Mouse (Mus musculus) bone marrow macrophage, adult 2 months (primary cell): ENCODE measurements around the gene Phgr1.

ENCODE experiments used
- CTCF ChIP-seq: IDR thresholded peaks from 2 replicates; pipeline ENCODE4 v1.5.1; 2012; ENCODE audit warnings: low read depth, mild to moderate bottlenecking, low read length, moderate library complexity
- POLR2A ChIP-seq: IDR thresholded peaks from 2 replicates; pipeline ENCODE4 v1.6.1; 2012; ENCODE audit warnings: mild to moderate bottlenecking, low read depth, low read length, borderline replicate concordance

DNA sequence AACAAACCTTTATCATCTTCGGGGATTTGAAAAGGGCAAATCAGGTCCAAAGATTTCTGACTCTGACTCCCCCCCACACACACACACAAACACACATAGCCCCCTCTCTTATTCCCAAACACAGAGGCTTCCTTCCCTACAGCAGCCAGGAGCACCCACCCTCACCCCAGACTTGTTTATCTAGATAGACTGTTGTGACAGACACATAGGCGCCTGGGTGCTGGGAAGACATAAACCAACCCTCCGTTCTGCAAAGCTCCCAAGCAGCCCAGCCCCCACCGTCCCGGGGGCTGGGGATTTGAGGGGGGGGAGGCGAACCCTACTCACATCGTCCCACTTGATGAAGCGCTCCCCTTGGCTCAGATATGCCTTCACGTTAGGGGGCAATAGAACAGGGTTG is 44.7 kb upstream of the Phgr1 start:
- TF ChIP-seq POLR2A (no peak), CTCF (no peak)
